Mouse (Mus musculus) small intestine, adult 2 months (tissue): ENCODE results near the gene Usp54. TPM values are rescaled to one million over a fixed set of nuclear protein-coding genes. Genes with fewer than 3 reads are reported as not detected.

Source experiments
- H3K27ac ChIP-seq: fragments of 200-500 bp; 2 replicates; pipeline ENCODE4 v1.5.1; 2012; ENCODE audit warnings: low read depth, low read length, control low read depth, inconsistent platforms; ENCODE audit not compliant: insufficient read depth
- H3K27me3 ChIP-seq: fragments of 200-500 bp; 2 replicates; pipeline ENCODE4 v1.6.1; 2012; ENCODE audit warnings: mild to moderate bottlenecking, moderate library complexity, low read length, inconsistent platforms; ENCODE audit not compliant: control insufficient read depth, insufficient read depth
- H3K36me3 ChIP-seq: fragments of 200-500 bp; 2 replicates; pipeline ENCODE4 v1.6.1; 2012; ENCODE audit warnings: mild to moderate bottlenecking, low read length, control low read depth, inconsistent platforms; ENCODE audit not compliant: control insufficient read depth, insufficient read depth
- H3K4me1 ChIP-seq: fragments of 200-500 bp; 2 replicates; pipeline ENCODE4 v1.6.1; 2012; ENCODE audit warnings: low read length, inconsistent platforms, mixed read lengths; ENCODE audit not compliant: control insufficient read depth, insufficient read depth, insufficient read length
- H3K4me3 ChIP-seq: fragments of 200-500 bp; 2 replicates; pipeline ENCODE4 v1.5.1; 2012; ENCODE audit warnings: low read depth, mild to moderate bottlenecking, control low read depth, inconsistent platforms, low read length, moderate library complexity
- CTCF ChIP-seq: fragments of 200-500 bp; IDR thresholded peaks from 2 replicates; pipeline ENCODE4 v1.5.1; 2012; ENCODE audit warnings: low read depth, mild to moderate bottlenecking, control low read depth, inconsistent platforms, low read length, moderate library complexity, mixed read lengths; ENCODE audit not compliant: insufficient replicate concordance, insufficient read length; ENCODE audit errors: extremely low read depth
- POLR2A ChIP-seq: fragments of 200-500 bp; IDR thresholded peaks from 2 replicates; pipeline ENCODE4 v1.6.1; 2012; ENCODE audit warnings: low read depth, mild to moderate bottlenecking, control low read depth, inconsistent platforms, low read length, moderate library complexity
- WGBS: fragments of 180-500 bp; shearing (Covaris S2); methylation state at CpG from one replicate; pipeline ENCODE4 v1.1.7; 2018; 5-methylcytosine and 5-hydroxymethylcytosine counted together
- polyA plus RNA-seq: library from polyadenylated mRNA; depleted of rRNA; stranded (reverse); fragments of >200 nt; gene quantifications from 2 replicates; pipeline ENCODE4 v1.2.3, GENCODE M21; 2012

Gene Usp54
- polyA plus RNA-seq, 1 experiment: 1.4 TPM

DNA sequence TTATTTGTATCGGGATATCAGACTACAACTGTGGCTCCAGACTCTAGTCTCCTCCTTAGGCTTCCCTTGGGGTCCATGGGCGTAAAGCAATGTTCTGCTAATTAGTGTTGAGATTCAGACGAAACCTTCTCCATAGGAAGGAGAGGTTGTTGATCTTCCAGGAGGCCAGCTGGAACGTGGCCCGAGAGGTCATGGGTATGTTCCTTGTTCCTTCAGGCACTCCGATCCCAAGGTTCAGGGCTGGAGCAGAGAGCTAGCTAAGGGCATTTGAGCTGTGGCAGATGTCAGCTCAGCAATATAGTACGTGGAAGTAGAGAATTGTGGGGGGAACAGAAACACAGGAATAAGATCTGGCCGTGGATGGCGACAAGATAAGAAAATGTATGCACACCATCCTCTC is 14.9 kb upstream of the Usp54 start:
- H3K36me3 ChIP-seq: no peaks in the 10 kb centered on the region
- no peaks in the 10 kb centered on the region for H3K27me3 ChIP-seq
- no peak for TF ChIP-seq POLR2A
- no peak overlapping the region for H3K4me3 ChIP-seq
- H3K4me1 ChIP-seq: no peaks in the 10 kb centered on the region
- WGBS: 73% methylated on average over 9 of the region's 9 CpGs
- H3K27ac ChIP-seq: no peak overlapping the region

DNA sequence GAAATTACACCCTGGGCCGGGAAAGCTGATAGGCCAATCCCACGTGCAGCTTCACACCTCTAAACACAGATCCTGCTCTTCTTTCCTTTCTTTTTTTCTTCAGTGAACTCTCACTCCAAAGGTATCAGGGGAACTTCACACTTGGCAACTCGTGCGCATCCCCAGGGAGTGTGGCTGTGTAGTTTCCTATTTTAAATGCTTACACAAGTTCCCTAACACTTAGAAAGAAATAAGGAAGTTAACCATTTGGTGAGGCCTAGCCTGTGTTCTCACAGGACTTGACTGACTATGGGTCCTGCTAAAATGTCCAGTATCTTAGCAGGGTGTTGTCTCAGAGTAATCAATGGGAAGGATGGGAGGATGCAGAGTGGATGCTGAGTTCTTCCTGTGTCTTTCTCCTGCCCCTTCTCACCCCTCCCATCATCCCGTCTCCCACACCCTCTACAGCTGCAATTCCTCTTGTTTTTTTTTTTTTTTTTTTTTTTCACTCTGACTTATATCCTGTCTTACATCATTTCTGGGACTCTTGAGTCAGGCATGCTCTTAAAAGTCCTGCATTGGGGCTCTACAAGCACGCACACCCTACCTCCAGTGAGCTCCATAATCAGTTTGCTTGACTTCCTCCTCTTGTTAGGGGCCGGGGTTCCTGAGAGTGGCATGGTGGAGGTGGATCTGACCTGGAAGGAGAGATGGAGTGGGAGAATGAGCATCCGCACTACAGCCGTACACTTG is 14.0 kb upstream of the Usp54 start:
- Histone ChIP-seq H3K27ac (no peak overlapping the region), H3K4me1 (no peaks in the 10 kb centered on the region), H3K4me3 (no peak overlapping the region), H3K36me3 (no peaks in the 10 kb centered on the region), H3K27me3 (no peaks in the 10 kb centered on the region)
- WGBS: 75% methylated on average over 9 of the region's 9 CpGs
- TF ChIP-seq POLR2A (no peak), CTCF (no peak)

DNA sequence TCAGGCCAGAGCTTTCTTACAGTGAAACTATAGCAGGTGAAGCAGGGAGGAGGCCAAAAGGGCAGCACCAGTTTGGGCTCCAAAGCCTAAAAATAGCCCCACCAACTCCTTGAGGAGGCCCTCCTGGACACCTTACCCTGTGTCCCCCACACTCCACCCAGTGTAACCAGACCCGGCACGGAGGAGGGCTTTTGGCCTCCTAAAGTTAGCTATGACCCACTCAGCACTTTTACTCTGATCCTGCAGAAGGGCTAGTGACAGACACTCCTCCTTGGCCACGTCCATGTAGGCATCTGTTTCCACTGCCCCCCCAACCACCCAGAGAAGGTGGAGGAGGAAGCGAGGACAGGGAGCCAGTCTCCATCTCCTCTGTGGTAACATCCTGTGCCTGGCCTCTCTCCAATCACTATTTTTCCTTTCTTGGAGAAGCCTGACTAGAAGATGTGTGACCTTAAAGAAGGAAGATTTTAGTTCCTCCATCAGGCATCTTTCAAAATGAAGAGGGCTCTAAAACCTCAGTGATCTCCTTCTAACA is 10.9 kb upstream of the Usp54 start:
- 69% methylated on average over 4 of the region's 4 CpGs for WGBS
- no peaks in the 10 kb centered on the region for H3K4me1 ChIP-seq
- no peaks in the 10 kb centered on the region for H3K36me3 ChIP-seq
- H3K27ac ChIP-seq: no peak overlapping the region
- no peaks in the 10 kb centered on the region for H3K27me3 ChIP-seq
- no peak overlapping the region for H3K4me3 ChIP-seq
- TF ChIP-seq CTCF (no peak), POLR2A (no peak)

DNA sequence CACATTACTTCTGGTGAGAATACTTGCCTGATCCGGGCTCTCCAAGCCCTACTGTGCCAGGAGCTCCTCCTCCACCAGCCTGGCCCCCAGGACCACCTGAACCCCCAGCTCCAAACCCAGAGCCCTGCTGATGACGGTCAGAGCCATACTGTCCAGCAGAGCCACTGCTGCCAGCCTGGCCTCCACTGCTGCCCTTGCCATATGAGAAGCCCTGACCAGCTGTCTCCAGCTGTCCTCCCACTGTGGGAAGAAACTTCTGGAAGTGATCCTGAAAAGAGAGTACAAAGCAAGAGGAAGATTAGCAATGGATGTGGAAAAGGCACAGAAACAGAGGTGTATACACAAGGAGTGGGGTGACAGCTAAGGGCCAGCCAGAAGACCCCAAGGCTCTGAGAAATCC is 10.1 kb upstream of the Usp54 start:
- Histone ChIP-seq H3K27me3 (no peaks in the 10 kb centered on the region), H3K36me3 (no peaks in the 10 kb centered on the region), H3K4me3 (no peak overlapping the region), H3K27ac (no peak overlapping the region), H3K4me1 (no peaks in the 10 kb centered on the region)
- 82% methylated on average over 2 of the region's 2 CpGs for WGBS
- TF ChIP-seq POLR2A (no peak), CTCF (no peak)

DNA sequence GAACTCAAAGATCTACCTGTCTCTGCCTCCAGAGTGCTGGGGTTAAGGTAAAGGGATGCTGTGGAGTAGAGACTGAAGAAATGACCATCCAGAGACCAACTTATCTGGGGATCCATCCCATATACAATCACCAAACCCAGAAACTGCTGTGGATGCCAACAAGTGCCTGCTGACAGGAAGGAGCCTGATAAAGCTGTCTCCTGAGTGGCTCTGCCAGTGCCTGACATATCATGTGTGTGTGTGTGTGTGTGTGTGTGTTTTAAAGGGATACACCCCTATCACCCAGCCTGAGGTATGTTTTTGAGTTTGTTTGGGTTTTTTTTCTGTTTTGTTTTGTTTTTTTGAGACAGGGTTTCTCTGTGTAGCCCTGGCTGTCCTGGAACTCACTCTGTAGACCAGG is 5.5 kb upstream of the Usp54 start:
- Histone ChIP-seq H3K27me3 (no peaks in the 10 kb centered on the region), H3K36me3 (no peaks in the 10 kb centered on the region; the same call in 1 of the 2 replicates), H3K27ac (no peak overlapping the region), H3K4me3 (no peak overlapping the region), H3K4me1 (peaks cover 3% of the 10 kb centered on the region; the same call in 1 of the 2 replicates)
- TF ChIP-seq CTCF: no peak
- TF ChIP-seq POLR2A: no peak

DNA sequence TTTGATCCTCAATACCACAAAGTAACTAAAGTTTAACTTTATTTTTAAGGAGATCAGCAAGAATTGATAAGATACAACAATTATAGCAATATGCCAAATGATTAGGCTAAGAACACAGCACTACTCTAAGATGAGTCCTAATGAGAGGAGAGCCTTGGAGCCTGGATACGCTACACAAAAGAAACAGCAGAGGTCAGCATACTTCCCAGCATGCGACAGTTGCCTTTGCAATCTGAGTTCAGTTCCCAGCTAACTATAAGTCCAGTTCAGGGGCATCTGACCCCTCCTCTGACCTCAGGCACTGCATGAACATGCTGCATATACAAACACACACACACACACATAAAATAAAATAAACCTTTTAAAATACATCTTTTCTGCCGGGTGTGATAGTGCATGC is 4.7 kb upstream of the Usp54 start:
- Histone ChIP-seq H3K27ac (no peak overlapping the region), H3K36me3 (no peaks in the 10 kb centered on the region; the same call in 1 of the 2 replicates), H3K4me1 (peaks cover 3% of the 10 kb centered on the region; the same call in 1 of the 2 replicates), H3K27me3 (no peaks in the 10 kb centered on the region), H3K4me3 (no peak overlapping the region)
- WGBS: 44% methylated on average over 3 of the region's 3 CpGs
- no peak for TF ChIP-seq POLR2A
- TF ChIP-seq CTCF: no peak

DNA sequence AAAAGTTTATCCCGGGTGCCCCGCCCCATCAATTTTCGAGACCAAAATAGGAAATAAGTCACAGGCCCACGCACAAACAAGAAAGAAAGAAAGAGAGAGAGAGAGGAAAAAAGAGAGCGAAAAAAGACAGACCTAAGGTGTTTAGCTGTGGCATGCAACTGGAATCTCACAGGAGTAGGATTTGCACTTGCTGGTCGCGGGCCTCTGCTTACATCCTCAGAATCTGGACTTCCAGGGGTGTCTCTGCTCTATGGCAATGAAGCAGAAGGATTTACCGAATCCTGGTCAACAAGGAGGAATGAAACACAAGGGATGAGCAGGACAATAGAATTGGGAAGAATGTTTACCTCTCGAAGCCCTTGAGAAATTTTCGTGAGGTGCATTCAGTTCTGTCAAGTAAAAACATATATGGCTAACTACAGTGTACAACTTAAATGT is 594 bp upstream of the Usp54 start:
- Histone ChIP-seq H3K27me3 (no peaks in the 10 kb centered on the region), H3K36me3 (no peaks in the 10 kb centered on the region; the same call in 1 of the 2 replicates), H3K27ac (peak overlapping the region; percentile 94), H3K4me1 (peaks cover 3% of the 10 kb centered on the region; the same call in 1 of the 2 replicates), H3K4me3 (peak overlapping the region; percentile 97)
- TF ChIP-seq POLR2A: no peak
- no peak for TF ChIP-seq CTCF
- 9% methylated on average over 10 of the region's 10 CpGs for WGBS

DNA sequence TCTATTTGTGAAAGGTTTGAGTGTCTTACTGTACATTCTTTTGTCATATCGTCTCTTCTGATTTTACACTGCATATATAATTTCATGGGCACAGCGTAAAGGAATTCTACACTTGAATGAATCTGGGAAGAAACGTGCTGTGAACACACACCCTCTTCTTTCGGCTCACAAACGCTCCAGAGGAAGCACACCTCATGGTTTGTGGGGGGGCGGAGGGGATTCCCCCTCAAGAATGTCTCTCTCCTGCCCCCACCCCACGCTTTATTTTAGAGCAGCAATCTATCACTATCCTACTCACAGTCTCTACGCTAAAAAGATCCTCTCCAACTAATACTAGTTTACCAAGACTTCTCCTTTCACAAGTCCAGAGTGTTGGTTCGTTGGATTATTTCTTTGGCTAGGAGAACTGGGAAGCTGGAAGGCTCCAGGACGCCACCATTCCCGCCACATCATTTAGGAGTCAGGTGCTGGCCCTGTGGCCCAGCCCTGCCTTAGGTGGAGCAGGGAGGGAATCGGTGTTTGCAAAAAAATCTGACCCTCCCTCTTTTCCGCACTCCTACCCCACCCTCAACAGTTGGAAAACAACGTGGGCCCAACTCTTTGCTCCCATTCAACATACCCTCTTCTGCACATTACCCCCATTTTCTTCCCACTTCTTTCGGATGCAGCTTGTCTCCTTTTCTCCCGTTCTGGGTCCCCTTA is 794 bp downstream of the Usp54 start:
- Histone ChIP-seq H3K27me3 (no peaks in the 10 kb centered on the region), H3K4me1 (peaks cover 3% of the 10 kb centered on the region; the same call in 1 of the 2 replicates), H3K36me3 (no peaks in the 10 kb centered on the region; the same call in 1 of the 2 replicates), H3K27ac (peak overlapping the region; percentile 1; the same call in 1 of the 2 replicates), H3K4me3 (peak overlapping the region; percentile 97)
- 4% methylated on average over 16 of the region's 16 CpGs for WGBS
- TF ChIP-seq CTCF: no peak
- TF ChIP-seq POLR2A: no peak
